Mouse (Mus musculus) cerebellum, adult 18-20 months (tissue): ENCODE results near the gene Tril.
A peak's percentile ranks its signal among the peaks of the same experiment; 100 is the strongest.

Experiments used
- DNase-seq, 2 experiments: peaks; one replicate each; pipeline ENCODE4 v3.0.0; 2021

Tril gene

DNA sequence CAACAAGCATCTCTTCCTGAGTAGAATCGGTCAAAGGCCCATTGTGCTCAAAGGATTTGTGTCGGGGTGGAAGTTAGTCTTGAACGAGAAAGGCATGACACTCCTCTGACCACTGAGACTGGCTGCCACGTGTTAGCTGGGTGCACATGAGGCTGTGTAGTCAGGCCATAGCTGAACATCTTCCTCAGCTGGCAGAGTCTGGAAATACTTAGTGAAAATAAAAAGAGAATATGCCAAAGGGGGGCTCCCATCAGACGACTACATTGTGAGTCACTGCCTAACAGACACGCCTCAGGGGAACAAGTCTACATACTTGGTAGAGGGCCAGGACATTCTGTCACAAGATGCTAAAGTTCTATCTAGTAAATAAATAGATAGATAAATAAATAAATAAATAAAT, 16.5 kb downstream of the Tril start:
- DNase-seq: no peak

DNA sequence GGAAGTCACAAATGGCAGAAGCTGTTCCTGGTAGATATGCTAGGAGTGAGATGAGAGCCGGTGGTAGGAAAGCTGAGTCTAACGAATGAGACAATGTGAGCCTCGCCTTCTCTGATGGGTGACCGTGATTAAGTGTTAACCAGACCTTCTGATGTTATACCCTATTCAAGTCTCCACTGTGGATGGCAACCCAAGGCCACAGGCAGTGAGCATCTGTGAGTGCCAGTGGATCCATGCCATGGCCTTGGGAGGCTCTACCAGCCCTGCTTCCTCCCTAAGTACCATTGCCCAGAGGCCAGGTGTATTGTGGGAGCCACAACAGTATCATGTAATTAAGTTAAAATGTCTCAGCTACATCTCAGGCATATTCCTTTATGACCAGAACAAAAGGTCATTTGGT, 17.1 kb downstream of the Tril start:
- DNase-seq: no peak

DNA sequence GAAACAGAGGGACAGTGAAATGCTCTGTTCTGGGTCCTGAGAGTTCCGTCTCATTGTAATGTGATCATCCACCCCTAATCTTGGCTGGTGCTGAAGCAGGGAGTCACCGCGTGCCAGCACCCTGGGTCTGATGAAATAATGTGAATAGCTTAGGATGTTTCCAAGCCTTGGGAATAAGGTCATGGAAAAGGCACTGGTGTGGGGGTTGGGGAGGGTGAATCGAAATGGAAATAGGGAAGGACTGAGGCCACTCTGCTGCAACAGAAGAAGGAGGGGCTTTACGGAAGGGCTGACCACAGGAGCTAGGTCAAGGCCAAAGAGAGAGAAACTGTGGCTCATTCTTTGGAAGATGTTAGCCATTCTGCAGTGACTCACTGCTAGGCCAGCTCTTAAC, 18.7 kb downstream of the Tril start:
- no peak for DNase-seq

DNA sequence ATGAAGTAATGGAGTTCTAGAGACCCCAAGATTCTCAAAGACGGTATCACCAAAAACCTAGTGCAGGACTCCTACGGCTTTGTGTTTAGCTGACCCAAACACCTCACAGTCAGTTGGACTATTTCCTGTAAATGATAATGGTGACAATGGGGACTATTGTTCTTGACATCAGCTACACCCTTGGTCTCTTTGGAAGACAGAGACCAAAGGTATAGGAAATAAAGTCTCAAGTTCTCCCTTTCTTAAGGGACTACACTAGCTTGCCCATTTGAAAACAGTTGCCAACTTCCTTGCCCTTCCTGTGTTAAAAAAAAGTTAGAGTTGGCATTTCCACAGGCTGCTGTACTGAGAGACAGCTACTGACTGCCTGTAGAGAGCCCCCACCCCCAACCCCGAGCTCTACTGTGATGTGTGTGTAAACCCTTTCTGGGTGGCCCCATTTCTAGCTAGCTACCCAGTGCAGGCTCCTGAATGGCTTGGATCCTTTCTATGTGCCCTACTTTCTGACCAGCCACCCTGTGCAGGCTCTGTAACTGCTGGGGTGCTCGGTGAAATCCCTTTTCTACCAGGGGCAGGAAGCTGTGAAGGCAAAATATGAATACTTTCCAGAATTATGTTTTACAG, 19.2 kb downstream of the Tril start:
- no peak for DNase-seq

DNA sequence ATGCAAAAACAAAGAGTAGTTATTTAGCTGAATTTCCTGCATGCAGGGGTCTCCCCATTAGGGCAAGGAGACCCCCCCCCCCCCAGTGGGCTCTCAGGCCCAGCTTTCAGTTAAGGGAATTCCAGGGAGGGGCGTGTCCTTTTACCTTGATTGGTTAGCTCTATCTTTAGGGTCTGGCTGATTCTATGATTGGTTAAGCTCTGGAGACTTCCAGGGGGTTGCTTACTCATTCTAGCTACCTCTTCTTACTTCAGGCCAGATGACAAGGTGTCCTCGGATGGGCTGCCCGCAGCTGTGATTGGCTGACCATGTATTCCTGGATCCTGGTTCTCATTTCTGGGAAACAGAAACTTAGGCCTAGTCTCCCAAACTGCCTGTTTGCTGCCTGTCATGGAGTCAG, 21.8 kb downstream of the Tril start:
- DNase-seq: no peak

- no peak for DNase-seq
These were observed 23.8 kb downstream of the Tril start for GRCm38 (mm10) chr6:53796835-53797234.

- DNase-seq: peak; percentile 63 to 73
These were observed 24.8 kb downstream of the Tril start for GRCm38 (mm10) chr6:53795788-53796187.

DNA sequence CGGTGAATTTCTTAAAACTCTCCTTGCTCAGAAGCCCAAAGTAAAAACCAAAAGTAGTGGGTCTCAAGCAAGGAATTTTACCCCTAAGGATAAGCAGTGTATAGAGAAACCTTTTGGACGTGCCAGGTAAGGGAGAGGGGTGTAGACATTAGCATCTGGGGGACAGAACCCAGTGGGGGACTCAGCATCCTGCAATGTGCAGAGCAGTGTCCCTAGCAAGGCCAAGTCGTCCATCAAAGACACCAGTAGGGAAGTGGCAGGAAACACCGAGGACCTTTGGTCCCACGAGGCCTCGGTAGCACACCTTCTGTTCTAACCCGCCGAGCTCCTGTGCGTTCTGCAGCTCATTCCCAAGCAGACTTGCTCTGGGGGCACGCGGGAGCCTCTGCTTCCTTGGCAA, 25.6 kb downstream of the Tril start:
- DNase-seq: peak in 1 of 2 experiments; percentile 15

- peak; percentile 86 for DNase-seq
These were observed 26.2 kb downstream of the Tril start for GRCm38 (mm10) chr6:53794323-53794971.

DNA sequence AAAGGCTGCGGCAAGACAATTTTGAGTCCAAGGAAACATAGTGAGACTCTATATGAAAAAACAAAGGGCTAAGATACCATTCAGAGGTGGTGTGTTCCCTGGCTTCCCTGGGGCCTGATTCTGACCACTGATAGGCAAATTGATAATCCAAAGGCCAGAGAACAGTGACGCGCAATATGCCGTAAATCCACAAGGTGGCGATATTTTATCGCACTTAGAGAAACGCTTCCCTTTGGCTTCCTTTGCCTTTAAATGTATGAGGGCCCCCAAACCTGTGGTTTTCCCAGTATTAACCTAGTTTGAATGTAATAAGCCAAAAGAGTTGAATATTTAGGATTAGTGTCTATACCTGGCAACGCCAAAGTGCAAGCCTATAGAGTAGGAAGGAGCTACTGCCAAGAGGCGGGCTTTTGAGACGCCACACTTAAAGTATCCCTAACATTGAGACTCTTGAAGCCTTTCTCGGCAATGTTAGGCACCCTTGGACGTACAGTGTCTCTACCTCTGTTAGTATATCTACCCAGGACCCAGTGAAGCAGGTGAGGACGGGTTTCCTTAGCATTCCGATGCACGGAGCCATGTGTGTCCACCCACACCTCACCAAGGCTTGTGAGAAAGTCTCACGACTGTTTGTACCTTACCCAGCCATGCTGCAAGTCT, 37.6 kb downstream of the Tril start:
- DNase-seq: peak; percentile 51 to 66

DNA sequence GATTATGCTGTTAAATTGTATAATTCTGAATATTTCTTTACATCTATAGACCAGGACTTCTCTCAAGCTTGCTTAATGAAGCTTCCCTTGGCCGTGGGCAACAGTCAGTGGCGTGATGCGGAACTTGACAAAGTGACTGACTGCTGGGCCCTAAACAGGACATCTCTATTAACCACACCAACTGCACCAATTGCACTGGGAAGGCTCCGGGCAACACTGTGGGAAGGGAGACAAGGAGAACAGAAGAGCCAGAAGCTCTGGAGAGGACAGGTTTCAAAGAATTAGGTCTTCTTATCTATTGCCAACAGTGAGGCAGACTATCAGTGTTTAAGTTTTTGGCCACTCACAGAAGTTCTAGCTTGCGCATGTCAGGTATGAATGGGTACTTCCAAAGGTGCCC, 38.4 kb downstream of the Tril start:
- no peak for DNase-seq

DNA sequence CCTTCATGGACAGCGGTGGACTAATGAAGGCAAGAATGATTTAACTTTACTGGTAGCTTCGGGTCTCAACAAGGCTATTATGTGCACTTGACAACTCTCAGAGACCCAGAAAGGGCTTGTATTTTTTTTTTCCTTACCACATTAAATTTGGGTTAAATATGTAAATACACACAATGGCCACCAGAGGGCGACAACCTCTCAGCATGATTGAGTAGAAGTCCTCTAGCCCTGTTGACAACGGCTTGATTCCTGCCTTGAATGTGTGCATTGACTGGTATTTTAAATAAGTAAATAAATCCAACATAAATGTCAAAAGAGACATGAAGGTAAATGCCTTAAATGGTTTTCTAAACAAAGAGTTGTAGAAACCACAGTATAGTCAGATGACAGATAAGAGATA, 39.5 kb downstream of the Tril start:
- peak; percentile 47 to 72 for DNase-seq

DNA sequence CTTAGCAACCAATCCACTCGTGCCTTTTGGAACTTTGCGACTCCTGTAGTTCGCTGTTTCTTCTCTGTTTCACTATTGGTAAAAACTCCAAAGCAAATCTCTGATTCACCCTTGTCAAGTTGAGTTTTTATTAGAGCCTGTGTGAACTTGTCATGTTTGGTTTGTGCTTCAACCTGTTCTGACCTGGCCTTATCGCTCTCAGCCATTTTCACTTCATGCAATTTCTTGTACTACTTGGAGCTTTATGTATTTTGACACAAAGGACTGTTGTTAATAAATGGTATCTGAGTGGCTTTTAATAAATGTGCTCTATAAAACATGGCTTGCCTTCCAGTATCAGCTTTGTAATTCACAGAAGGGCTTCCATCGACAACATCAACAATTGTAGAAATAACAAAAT, 40.6 kb downstream of the Tril start:
- DNase-seq: no peak

DNA sequence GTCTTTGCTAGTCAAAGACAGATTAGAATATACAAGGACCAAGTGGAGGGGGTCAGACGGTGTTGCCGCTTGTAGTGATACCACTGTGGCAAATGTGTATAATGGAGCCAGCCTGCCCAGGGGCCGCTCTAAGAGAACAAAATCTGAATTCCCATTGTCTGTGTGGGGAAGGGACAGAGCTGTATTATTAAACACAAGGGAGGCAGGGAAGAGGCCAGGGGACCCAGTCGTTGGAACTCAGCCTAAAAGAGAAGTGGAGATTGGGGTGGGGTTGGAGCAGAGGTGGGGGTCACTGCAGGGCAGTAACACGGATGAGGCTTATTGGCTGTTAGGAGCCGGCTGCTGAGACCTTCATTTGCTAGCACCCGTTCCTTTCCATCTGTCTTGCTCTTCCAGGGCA, 41.1 kb downstream of the Tril start:
- DNase-seq: no peak

- no peak for DNase-seq
These were observed 42.1 kb downstream of the Tril start for GRCm38 (mm10) chr6:53778424-53778955.

DNA sequence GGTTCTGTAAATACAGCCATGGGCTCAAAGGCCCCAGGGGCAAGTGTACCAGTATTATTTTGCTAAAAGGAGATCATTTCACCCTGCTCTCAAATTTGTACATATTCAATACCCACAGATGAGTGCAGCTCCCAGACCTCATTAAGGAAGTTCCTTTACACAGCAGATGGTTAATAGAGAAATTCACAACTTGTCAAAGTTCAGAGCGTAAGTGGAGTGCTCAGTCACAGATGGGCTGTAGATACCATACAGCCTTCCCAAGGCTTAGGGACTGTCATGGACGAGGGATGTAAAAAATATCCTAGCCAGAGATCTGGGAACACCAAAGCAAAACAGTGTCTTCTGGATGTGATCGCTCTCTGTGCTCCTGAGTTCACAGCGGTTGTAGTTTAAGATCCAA, 52.4 kb downstream of the Tril start:
- no peak for DNase-seq

GRCm38 (mm10) chr6:53766243-53766915, 54.3 kb downstream of the Tril start:
- no peak for DNase-seq

DNA sequence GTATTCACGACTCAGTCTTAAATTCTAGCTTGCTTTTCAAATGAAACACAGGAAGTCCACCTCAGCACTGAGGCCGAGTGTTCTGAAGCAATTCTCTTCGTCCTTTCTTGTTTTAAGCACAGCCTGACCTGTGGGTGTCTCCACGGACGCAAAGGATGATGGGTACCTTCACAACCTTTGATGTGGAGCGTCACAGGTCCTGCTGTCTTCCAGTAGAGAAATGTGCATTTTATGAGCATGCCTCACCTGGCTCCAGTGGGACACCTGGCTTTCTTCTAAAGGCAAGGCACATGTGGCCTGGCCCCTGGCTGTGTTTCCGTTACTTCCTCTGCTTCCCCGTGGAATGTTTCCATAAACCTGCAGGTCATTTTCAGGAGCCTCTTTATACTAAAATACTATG, 54.9 kb downstream of the Tril start:
- DNase-seq: no peak
